Mouse (Mus musculus): ENCODE measurements around the gene Fank1.

Gene Fank1

DNA sequence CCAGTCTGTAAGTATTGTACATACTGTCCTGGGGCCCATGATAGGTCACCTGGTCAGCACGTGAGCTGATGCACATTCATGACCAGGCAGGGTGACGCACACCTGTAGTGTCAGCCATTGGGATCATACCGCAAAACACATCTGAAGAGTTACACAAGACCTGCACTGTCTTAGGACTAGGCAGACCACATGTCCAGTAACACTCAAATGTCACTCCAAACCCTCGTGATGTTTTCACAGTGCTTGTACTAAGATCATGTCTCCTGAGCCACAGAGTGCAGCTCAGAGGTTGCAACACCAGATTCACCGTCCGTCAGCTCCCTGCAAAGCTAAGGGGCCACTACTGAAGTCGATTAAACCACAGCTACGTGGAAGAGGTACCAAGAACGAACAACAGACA lies 114.6 kb downstream of the Fank1 start:
- in situ Hi-C loops (cut with MseI, MboI), result no loop called here

DNA sequence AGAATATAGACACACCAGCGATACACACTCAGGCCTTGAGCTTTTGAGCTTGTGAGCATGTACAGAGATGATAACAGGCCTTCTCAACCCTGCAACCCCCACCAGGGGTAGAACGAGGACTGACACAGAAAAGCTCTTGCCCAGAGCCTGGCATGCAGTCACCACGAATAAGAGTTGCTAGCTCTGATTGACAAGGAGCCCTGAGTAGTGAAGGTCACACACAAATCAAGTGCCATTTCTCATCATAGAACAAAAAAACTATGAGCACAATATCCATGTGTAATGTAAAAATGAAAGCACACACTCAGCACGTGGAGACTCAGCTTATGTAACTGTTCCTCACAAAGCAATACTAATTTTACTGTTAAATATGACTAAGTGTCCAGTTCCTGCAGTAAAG lies 115.1 kb downstream of the Fank1 start:
- in situ Hi-C loops (cut with MseI, MboI), result no loop called here

DNA sequence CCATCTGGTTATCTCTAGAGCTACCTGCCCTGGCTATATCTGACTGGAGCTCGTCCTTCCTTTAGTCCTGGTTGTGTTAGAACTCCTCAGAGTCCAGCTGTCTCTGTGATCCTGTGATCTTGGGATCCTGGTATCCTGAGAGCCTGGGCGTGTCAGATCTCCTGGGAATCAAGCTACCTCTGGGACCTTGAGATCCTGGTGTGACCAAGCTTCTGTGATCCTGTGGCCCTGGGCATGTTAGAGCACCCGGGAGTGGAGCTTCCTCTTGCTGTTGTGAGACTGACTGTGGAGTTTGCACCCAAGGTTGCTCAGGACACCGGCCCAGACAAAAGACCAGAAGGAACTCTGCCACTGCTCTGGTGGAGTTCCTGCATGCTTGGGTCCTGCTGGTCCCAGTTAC lies 122.7 kb downstream of the Fank1 start:
- in situ Hi-C loops (cut with MseI, MboI), result no loop called here

GRCm38 (mm10) chr7:133908966-133909365 lies 132.3 kb downstream of the Fank1 start:
- in situ Hi-C loops (cut with MseI, MboI), result no loop called here

- in situ Hi-C loops (cut with MseI, MboI), result no loop called here
Measured at GRCm38 (mm10) chr7:133909833-133910375, 133.2 kb downstream of the Fank1 start.

- in situ Hi-C loops (cut with MseI, MboI), result no loop called here
Measured at GRCm38 (mm10) chr7:133911881-133912280, 135.2 kb downstream of the Fank1 start.

DNA sequence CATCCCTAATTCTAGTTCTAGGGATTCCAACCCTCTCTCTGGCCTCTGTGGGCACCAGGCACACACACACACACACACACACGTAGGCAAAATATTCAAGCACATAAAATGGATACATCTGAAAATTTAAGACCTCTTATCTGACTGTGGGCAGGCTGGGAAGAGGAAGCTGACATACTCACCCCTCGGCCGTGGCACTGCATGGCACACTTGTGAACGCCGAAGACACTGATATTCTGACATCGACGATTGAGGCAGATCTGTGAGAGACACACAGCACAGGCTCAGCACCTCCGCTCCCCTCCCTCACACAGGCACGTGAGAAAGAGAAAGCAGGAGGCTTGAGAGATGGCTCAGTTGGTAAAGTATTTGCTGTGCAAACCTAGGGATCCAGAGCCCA lies 139.6 kb downstream of the Fank1 start:
- in situ Hi-C loops (cut with MseI, MboI), result no loop called here

- in situ Hi-C loops (cut with MseI, MboI), result no loop called here
Measured at GRCm38 (mm10) chr7:133919306-133919705, 142.6 kb downstream of the Fank1 start.

DNA sequence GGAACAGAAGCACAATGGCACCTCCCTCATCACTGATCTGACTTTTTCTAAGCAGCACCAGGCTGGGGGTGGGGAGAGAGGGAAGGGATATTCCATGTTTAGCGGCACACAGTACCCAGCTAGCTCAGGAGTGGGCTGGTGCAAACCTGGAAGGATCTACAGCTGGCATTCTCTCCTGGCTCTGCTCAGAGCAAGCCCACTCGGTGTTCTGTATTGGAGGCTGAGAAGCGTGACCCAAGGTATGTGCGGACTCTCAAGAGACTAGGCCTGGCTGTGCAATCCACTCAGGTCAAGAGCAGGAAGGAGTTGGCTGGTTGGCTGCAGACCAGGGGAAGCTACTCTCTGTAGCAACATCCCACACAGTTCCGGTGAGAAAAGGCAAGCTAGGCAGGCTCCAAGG lies 143.3 kb downstream of the Fank1 start:
- in situ Hi-C loops (cut with MseI, MboI), result no loop called here

GRCm38 (mm10) chr7:133920724-133921123 lies 144.1 kb downstream of the Fank1 start:
- in situ Hi-C loops (cut with MseI, MboI), result no loop called here

DNA sequence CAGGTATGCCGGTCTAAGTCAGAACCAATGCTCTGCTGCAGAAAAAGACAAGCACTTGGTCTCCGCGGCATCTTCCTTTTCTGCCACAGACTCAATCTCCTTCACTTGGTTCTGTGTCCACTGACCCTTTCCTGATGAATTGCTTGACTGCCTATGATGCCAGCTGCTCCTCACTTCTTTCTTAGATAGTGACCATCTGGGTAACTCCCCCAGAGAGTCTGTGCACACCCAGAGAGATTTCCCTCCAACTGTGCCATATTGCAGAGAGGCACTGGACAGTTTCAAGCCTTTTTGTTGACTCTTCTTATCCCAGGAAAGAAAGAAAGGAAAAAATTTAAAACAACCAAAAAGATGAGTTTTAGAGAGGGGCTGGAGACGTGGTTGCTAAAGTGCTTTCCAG lies 144.6 kb downstream of the Fank1 start:
- in situ Hi-C loops (cut with MseI, MboI), result no loop called here

DNA sequence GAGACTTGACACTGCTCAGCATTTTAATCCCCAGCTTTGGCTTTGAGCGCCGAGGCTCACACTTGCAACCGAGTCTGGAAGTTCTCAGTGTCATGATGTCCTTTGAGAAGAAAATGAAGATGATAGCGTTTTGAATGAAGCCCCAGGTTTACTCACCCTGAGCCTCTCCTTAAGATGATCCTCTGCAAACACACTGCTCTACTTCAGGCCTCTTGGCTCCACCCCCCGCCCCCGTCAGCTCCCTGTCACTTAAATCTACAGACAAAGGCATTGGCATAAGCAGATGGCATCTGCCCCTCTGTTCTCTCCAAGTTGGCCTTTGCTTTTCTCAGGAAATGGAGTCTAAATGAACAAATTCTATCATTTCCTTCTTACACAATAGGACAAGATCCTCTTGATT lies 147.3 kb downstream of the Fank1 start:
- in situ Hi-C loops (cut with MseI, MboI), result no loop called here

DNA sequence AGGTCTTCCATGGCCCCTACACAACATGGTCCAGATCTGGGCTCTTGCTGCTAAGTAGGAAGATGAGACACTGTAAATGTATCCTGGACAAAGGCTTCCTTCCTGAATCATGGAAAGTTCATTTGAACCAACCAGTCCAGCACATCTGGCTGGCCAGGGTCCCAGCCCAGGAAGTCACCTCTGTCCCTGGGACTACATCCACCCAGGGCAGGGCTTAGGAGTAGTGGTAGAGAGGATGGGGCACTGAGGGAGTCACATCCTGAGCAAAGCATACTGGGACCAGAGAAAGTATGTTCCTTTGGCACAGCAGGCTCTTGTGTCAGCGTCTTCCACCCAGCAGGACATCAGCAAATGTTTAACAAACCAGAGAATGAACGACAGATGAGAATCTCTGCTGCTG lies 149.1 kb downstream of the Fank1 start:
- in situ Hi-C loops (cut with MseI, MboI), result no loop called here

GRCm38 (mm10) chr7:133928981-133929380 lies 152.3 kb downstream of the Fank1 start:
- in situ Hi-C loops (cut with MseI, MboI), result no loop called here
